Mouse (Mus musculus): ENCODE results near the gene Faap20. TPM values are rescaled to one million over a fixed set of nuclear protein-coding genes. Genes with fewer than 3 reads are reported as not detected.
A peak's percentile ranks its signal among the peaks of the same experiment; 100 is the strongest.

Gene Faap20
- polyA plus RNA-seq, 1 experiment from 2014 or later: 43.5 TPM

- peak; percentile 71 for DNase-seq (ENCODE audit: low spot score)
- 17% methylated on average over 10 of the region's 10 CpGs for WGBS
- ATAC-seq (ENCODE audit: low FRiP score, low TSS enrichment): peak; percentile 63; the same call in 1 of the 2 replicates
- Histone ChIP-seq H3K4me1 (replicated peaks; ENCODE audit: control insufficient read depth, insufficient read depth) (peaks cover 31% of the 10 kb centered on the region), H3K4me2 (replicated peaks; ENCODE audit: low read depth) (peak overlapping the region; percentile 39), H3K36me3 (ENCODE audit: control insufficient read depth, insufficient read depth, low read length) (no peaks in the 10 kb centered on the region), H3K9me3 (ENCODE audit: control insufficient read depth, low read length) (no peaks in the 10 kb centered on the region), H3K9ac (ENCODE audit: low read length) (peak overlapping the region; percentile 50), H3K27me3 (ENCODE audit: control insufficient read depth, insufficient read depth, low read length) (no peaks in the 10 kb centered on the region), H3K4me3 (ENCODE audit: low read depth, low read length) (no peak overlapping the region), H3K27ac (replicated peaks) (peak overlapping the region; percentile 99)
- TF ChIP-seq CTCF (IDR thresholded peaks at IDR 0.05; ENCODE audit: low read depth): peak; percentile 36
- TF ChIP-seq EP300 (optimal IDR thresholded peaks at IDR 0.05): no peak
Measured at GRCm38 (mm10) chr4:155233878-155234277, 15.7 kb upstream of the Faap20 start.

GRCm38 (mm10) chr4:155234371-155235310, 15.0 kb upstream of the Faap20 start:
- peak overlapping the region; percentile 99 for H3K27ac ChIP-seq (replicated peaks)
- H3K4me1 ChIP-seq (replicated peaks; ENCODE audit: control insufficient read depth, insufficient read depth): peaks cover 31% of the 10 kb centered on the region
- no peak for TF ChIP-seq EP300 (optimal IDR thresholded peaks at IDR 0.05)
- no peak for TF ChIP-seq CTCF (IDR thresholded peaks at IDR 0.05; ENCODE audit: low read depth)
- peak overlapping the region; percentile 39 for H3K4me2 ChIP-seq (replicated peaks; ENCODE audit: low read depth)
- 35% methylated on average over 8 of the region's 8 CpGs for WGBS
- H3K27me3 ChIP-seq (ENCODE audit: control insufficient read depth, insufficient read depth, low read length): no peaks in the 10 kb centered on the region
- ATAC-seq (ENCODE audit: low FRiP score, low TSS enrichment) (peak; percentile 22; the same call in 1 of the 2 replicates), DNase-seq (ENCODE audit: low spot score) (peak; percentile 33)
- no peaks in the 10 kb centered on the region for H3K36me3 ChIP-seq (ENCODE audit: control insufficient read depth, insufficient read depth, low read length)
- H3K9me3 ChIP-seq (ENCODE audit: control insufficient read depth, low read length): no peaks in the 10 kb centered on the region
- H3K4me3 ChIP-seq (ENCODE audit: low read depth, low read length): no peak overlapping the region
- peak overlapping the region; percentile 50; the same call in 1 of the 2 replicates for H3K9ac ChIP-seq (ENCODE audit: low read length)

- ATAC-seq (ENCODE audit: low FRiP score, low TSS enrichment): peak; percentile 83
- TF ChIP-seq EP300 (optimal IDR thresholded peaks at IDR 0.05) (no peak), CTCF (IDR thresholded peaks at IDR 0.05; ENCODE audit: low read depth) (peak; percentile 44)
- H3K9me3 ChIP-seq (ENCODE audit: control insufficient read depth, low read length): no peaks in the 10 kb centered on the region
- H3K4me2 ChIP-seq (replicated peaks; ENCODE audit: low read depth): peak overlapping the region; percentile 39
- peak overlapping the region; percentile 63 for H3K9ac ChIP-seq (ENCODE audit: low read length)
- no peak overlapping the region for H3K4me3 ChIP-seq (ENCODE audit: low read depth, low read length)
- peak; percentile 85 for DNase-seq (ENCODE audit: low spot score)
- no peaks in the 10 kb centered on the region for H3K36me3 ChIP-seq (ENCODE audit: control insufficient read depth, insufficient read depth, low read length)
- no peaks in the 10 kb centered on the region for H3K27me3 ChIP-seq (ENCODE audit: control insufficient read depth, insufficient read depth, low read length)
- peak overlapping the region; percentile 99 for H3K27ac ChIP-seq (replicated peaks)
- peaks cover 31% of the 10 kb centered on the region for H3K4me1 ChIP-seq (replicated peaks; ENCODE audit: control insufficient read depth, insufficient read depth)
- WGBS: 13% methylated on average over 18 of the region's 18 CpGs
Measured at GRCm38 (mm10) chr4:155235311-155236119, 14.1 kb upstream of the Faap20 start.

- peaks cover 31% of the 10 kb centered on the region for H3K4me1 ChIP-seq (replicated peaks; ENCODE audit: control insufficient read depth, insufficient read depth)
- peak overlapping the region; percentile 99 for H3K27ac ChIP-seq (replicated peaks)
- H3K27me3 ChIP-seq (ENCODE audit: control insufficient read depth, insufficient read depth, low read length): no peaks in the 10 kb centered on the region
- no peaks in the 10 kb centered on the region for H3K9me3 ChIP-seq (ENCODE audit: control insufficient read depth, low read length)
- ATAC-seq (ENCODE audit: low FRiP score, low TSS enrichment) (no peak), DNase-seq (ENCODE audit: low spot score) (no peak)
- H3K9ac ChIP-seq (ENCODE audit: low read length): no peak overlapping the region
- 71% methylated on average over 12 of the region's 12 CpGs for WGBS
- TF ChIP-seq CTCF (IDR thresholded peaks at IDR 0.05; ENCODE audit: low read depth) (no peak), EP300 (optimal IDR thresholded peaks at IDR 0.05) (no peak)
- no peak overlapping the region for H3K4me3 ChIP-seq (ENCODE audit: low read depth, low read length)
- no peak overlapping the region for H3K4me2 ChIP-seq (replicated peaks; ENCODE audit: low read depth)
- no peaks in the 10 kb centered on the region for H3K36me3 ChIP-seq (ENCODE audit: control insufficient read depth, insufficient read depth, low read length)
Measured at GRCm38 (mm10) chr4:155236737-155237385, 12.7 kb upstream of the Faap20 start.

- ATAC-seq (ENCODE audit: low FRiP score, low TSS enrichment): peak; percentile 31; the same call in 1 of the 2 replicates
- Histone ChIP-seq H3K27ac (replicated peaks) (peak overlapping the region; percentile 87), H3K9ac (ENCODE audit: low read length) (peak overlapping the region; percentile 47), H3K4me1 (replicated peaks; ENCODE audit: control insufficient read depth, insufficient read depth) (peaks cover 31% of the 10 kb centered on the region), H3K4me3 (ENCODE audit: low read depth, low read length) (no peak overlapping the region), H3K9me3 (ENCODE audit: control insufficient read depth, low read length) (no peaks in the 10 kb centered on the region), H3K4me2 (replicated peaks; ENCODE audit: low read depth) (no peak overlapping the region), H3K36me3 (ENCODE audit: control insufficient read depth, insufficient read depth, low read length) (no peaks in the 10 kb centered on the region), H3K27me3 (ENCODE audit: control insufficient read depth, insufficient read depth, low read length) (no peaks in the 10 kb centered on the region)
- TF ChIP-seq CTCF (IDR thresholded peaks at IDR 0.05; ENCODE audit: low read depth): no peak
- no peak for TF ChIP-seq EP300 (optimal IDR thresholded peaks at IDR 0.05)
- peak; percentile 47 for DNase-seq (ENCODE audit: low spot score)
- WGBS: 20% methylated on average over 5 of the region's 5 CpGs
Measured at GRCm38 (mm10) chr4:155238276-155238675, 11.3 kb upstream of the Faap20 start.

Data from stomach, postnatal 0 days (tissue).